Mouse (Mus musculus) spleen, adult 2 months (tissue): ENCODE measurements at regions not wholly inside any gene's neighbourhood (a gene's known extent, or its start where the extent isn't known, plus 50 kb on each side); places are given as distances from the start of the nearest gene placed in this dataset.

Experiments
- CTCF ChIP-seq: fragments of 200-500 bp; IDR thresholded peaks from 2 replicates; pipeline ENCODE4 v1.5.1; 2011; ENCODE audit warnings: mild to moderate bottlenecking, inconsistent platforms; ENCODE audit not compliant: insufficient read depth, insufficient read length, insufficient replicate concordance; ENCODE audit errors: extremely low read depth
- POLR2A ChIP-seq: fragments of 200-500 bp; IDR thresholded peaks from 2 replicates; pipeline ENCODE4 v1.6.1; 2011; ENCODE audit warnings: low read depth, low read length, inconsistent platforms

GRCm38 (mm10) chr5:100246709-100247108 is 87.1 kb upstream of the Tmem150c start:
- no peak for TF ChIP-seq POLR2A
- no peak for TF ChIP-seq CTCF
